Mouse (Mus musculus): ENCODE data around the gene Ddi2.

DNA sequence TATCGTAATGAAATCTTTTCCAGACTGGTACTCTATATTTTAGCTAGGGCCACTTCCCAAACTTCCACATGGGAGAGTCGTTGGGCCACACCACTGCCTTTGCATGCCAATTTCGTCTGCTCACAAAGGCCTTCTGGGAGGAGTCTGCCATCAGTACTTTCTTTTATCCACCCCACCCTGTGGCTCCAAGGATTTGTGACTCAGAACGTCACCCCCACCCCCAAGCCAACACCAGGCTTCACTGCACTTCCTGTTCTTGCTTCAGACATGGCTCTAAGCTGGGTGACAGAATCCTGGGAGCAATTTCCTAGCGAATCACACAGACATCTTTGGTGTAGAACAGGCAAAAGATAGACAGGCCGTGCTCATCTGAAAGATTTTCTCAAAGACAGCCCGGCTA, 41.5 kb downstream of the Ddi2 start:
- TF ChIP-seq EP300 (IDR thresholded peaks at IDR 0.05; ENCODE audit: low read depth) (no peak), CTCF (IDR thresholded peaks at IDR 0.05; ENCODE audit: low read depth) (no peak)
